Mouse (Mus musculus): ENCODE data around the gene Kcnk7. TPM values are rescaled to one million over a fixed set of nuclear protein-coding genes. Genes with fewer than 3 reads are reported as not detected.
A peak's percentile ranks its signal among the peaks of the same experiment; 100 is the strongest.
"Not testable (repeated sequence)": the region's sequence is repeated elsewhere in the genome, so short reads cannot be mapped to it uniquely, and the experiment has no call there.

The Kcnk7 gene
- total RNA-seq (2021) = not detected
- long read RNA-seq, experiment 1, partial matches to known transcripts = 0 of 13 reads
- long read RNA-seq, experiment 1, other reads (novel, unspliced or antisense) = 13 of 13 reads
- long read RNA-seq, experiment 2, partial matches to known transcripts = 0 of 5 reads
- long read RNA-seq, experiment 2, other reads (novel, unspliced or antisense) = 5 of 5 reads

DNA sequence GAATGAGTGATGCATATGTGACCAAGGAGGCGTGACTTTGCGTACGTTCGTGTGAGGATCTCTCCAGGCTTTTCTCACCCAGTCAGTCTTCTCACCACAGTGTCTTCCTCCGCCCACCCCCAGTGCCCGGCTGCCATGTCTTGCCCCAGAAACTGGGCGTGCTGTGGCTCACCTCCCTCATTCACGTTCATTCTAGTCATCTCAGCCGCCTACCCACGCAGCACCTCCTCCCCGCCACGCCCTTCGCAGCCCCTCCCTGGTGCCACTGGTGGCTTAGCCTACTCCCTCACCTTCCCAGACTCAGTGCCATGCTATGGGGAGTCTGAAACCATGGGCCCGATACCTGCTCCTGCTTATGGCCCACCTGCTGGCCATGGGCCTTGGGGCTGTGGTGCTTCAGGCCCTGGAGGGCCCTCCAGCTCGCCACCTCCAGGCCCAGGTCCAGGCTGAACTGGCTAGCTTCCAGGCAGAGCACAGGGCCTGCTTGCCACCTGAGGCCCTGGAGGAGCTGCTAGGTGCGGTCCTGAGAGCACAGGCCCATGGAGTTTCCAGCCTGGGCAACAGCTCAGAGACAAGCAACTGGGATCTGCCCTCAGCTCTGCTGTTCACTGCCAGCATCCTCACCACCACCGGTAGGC is at the start of gene Kcnk7:
Gene Kcnk7, plus strand, starts transcription at position 205 of the 638 bp plus-strand sequence.
- no peak for DNase-seq

DNA sequence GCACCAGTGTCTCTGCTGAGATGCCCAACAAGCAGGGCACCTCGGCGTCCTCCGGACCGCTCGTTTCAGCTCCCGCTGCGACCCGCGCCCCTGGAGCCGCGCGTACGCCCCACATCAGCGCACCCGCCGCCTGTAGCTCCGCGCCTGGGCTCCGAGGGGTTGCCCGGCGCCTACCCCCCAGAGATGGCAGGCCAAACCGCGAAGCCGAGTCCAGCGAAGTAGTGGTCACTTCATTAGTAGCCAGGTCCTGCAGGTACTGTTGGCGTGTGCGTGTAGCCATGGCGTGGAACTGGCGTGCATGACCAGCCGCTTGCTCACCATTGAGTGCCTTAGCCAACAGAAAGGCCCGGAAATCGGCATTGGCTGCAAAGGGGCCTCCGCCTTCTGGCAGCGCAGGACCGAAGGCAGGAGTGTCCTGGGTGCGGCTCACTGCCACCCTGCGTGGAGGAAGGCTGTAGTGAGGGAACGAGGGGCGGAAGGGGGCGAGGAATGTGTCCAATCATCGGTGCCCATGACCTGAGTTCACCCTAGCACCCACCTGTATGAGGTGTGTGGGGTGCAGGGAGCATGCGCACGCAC is 49.4 kb upstream of the Kcnk7 start:
- DNase-seq = no peak

DNA sequence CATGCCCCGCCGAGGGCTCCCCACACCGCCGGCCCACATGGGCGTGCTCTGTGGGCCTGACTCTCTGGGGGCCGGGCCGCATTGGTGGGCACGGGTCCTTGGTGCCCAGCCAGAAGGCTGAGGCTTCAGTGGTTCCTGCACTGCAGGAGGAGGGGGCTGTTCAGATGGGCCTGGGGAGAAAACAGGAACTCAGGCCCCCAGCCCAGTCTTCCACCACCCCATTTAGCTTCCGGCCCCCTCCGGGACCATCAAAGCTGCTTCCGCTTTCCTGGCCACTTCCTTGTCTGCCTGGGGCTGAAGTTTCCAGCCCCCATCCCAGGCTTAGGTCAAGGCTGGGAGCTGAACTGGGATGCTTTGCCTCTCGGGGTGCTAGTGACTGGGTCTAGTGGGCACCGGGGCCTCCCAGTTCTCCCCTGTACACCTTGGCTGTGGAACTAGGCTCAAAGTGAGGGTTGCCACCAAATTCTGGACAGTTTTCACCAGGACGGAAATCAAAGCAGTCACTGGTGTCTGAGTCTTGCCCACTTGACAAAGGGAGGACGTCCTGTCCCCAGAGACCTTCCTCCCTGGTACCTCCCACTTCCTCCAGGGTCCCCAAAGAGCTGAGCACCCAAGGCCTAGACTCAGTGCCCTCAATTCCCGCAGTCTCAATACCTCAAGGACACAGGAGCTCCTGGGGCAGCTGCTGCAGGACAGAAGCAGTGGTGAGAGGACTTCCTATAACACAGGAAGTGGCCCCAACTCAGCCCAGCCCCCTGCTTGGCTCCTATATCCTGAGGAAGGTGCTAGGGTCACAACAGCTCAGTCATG is 43.0 kb upstream of the Kcnk7 start:
- peak; percentile 53 for DNase-seq

DNA sequence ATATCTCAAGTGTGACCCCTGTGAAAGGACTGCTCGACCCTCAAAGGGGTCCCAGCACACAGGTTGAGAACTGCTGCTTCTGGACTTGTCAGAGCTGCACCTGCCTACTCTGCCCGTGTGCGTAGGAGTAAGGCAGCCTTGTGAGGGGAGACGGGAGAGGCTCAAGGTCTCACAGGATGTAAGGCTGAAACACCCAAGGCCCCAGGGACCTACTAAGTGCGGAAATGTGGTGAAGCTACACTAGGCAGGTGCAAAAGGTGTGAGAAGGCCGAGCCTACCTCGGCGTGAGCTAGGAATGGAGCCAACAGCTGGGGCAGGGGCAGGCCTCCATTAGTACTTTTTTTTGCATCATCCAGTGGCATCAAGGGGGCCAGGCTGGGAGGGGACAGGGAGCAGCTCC is 41.9 kb upstream of the Kcnk7 start:
- DNase-seq = no peak

DNA sequence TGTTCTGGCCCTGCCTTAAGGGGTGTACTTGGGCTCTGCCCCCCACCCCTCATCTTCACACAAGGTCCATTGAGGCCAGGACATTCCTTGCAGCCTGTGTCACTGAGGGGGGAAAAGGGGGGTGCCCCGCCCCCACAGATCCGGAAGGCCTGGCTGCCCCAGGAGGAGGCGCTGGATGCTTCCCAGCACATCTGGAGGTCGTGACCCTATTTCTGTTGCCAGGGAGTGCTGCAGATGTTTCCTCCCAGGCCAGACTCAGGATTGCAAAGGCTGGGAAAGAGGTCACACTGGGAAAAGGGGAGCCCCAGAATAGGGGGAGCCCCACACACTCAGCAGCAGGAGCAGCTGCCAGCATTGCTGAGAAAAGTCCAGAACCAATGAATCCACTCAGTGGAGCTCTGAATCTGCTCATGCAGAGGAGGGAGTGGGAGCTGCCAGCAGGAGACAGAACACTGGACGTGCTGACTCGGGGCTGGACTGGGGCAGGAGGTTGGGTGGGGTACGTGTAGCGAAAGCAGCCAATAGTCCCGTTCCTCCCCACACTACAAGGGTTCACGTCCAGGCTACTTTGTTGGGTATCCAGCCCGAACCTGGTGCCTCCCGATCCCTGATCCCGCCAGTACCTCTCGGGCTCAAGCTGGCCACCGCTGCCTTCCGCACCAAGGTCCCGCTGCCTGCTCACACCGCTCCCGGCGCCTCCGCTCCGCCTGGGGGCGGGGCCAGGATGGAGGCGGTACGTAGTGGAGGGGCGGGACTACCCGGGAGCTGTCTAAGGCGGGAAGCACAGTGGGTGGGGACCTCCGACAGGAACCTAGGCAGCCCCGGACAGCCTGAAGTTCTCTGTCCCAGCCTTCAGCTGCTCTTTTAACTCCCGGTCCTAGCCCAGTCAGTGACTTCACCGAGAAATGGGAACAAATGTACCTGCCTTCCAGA is 40.9 kb upstream of the Kcnk7 start, which contains the start of gene Sipa1:
Gene Sipa1, minus strand, starts transcription at position 727 of the 933 bp plus-strand sequence.
- peak; percentile 94 for DNase-seq

DNA sequence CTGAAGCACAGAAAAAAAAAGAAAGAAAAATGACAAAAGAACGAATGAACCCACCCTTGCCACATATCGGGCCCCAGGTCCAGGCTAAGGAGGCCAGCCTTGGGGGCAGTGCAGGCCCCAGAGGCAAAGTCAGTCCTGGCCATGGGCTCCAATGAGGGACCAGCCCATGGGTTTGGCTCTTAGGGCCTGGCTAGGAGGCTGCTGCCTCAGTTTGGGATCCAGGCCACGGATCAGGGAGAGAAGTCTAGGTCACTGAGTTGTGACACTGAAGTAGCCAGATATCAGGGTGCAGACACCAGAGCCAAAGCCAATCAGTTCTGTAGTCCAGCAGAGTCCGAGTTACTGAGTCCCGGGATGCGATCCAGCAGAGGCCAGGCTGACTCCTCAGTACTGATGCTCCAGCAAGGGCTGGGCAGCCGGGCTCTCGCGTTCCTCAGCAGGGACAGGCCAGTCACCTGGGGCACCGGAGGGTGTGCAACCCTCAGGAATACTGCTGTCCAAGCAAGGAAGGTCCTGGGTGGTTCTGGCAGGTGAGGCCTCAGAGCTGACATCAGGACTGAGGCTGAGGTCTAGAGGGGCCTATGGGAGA is 39.4 kb upstream of the Kcnk7 start:
- no peak for DNase-seq

DNA sequence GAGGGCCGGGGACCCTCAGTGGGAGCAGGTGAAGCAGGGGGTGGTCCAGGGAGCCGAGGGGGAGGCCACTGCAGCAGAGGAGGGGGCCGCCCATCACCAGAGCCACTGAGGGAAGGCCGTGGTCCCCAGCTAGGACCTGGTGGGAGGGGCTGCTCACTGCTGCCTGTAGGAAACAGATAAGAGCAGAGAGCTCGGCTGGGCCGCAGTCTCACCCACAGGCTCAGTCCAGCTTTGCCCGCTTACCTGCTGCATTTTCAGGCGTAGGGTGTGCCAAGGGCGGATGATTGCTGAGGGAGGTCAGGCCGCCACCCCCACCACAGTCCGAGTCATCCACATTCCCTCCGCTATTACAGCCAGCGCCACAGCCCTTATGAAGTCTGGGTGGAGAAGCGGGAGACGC is 38.7 kb upstream of the Kcnk7 start:
- DNase-seq = no peak

DNA sequence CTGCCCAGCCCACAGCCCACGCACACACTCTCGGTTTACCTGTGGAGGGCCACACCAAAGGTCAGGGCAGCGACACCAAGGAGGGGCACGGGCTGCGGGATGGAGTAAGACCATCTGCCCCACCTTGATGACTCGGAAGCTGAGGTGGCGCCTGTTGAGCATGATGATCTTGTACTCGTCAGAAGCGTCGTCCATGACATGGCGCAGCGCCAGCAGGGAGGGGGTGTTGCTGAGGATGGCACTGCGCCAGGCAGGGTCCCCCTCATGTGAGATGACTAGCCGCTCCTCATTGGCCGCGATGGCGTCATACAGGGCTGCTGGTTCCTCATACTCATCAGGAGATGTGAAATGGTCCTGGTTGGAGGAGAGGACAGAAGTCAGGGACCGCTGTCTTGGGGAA is 37.8 kb upstream of the Kcnk7 start:
- DNase-seq = no peak

DNA sequence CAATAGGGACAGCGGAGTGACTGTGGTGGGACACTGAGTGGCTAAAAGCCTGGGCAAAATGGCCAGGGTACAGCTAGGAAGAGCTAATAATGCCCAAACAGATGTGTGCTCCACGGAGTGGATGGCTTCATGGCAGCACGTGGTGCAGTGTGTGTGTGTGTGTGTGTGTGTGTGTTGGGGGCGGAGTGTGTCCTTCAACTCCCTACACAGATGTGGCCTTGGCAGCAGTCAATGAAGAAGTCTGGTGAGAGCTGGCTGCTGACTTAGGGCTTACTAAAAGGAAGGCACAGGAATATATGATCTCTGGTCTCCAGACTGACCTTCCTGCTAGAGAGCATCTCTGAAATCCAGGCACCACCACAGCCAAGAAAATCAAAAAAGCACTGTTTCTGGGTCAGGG is 35.8 kb upstream of the Kcnk7 start:
- DNase-seq = no peak

DNA sequence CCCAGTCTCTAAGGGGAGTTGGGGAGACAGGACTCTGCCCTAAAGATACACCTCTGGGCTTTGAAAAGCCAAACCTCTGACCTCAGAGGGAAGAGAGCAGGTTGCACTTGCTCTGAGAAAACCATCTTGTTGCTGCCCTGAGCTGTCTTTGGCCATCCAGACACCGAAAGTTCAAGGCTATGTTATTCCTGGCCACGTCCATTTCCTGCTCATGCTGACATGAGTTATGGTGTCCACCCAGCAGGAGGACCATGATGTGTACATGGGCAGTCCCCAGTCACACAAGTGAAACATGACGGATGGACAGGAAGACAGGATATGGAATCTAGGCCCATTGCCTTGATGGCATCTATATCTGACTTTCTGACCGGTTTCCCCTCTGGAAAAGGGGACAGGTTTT is 23.7 kb upstream of the Kcnk7 start:
- DNase-seq = no peak

DNA sequence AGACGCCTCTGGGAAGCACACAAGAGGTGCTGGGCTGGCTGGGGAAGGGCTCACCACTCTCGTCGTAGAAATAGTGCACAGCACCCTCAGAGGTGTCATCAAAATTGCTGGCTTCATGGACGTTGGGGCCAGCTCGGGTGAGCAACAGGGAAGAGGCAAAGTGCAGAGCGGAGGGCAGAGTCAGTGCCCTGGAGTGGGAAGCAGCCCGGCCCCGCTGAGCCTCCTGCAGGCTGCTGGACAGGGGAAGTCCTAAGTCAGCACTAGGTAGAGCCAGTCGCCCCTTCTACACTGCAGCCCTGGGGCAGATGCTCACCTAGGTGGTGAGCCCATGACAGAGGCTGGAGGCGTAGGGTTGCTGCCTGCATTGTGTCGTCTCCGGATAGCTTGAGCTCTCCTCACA is 19.9 kb upstream of the Kcnk7 start:
- no peak for DNase-seq

DNA sequence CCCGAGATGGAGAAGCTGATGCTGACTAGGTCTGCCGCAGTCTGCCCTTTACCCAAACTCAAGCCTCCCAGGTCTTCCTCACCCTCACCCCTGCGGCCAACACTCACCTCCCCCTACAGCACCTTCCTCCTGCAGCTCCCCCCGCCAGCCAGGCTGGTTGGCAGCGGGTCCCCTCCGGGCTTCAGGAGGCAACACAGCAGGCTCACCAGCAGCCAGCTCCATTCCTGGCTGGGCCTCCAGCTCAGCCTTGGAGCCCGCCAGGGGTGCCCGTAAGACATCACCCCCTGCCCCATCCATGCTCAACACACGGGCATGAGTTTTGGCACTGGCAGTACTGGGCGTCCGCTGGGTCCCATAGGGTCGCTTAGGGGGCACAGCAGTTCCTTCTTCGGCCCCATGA is 19.2 kb upstream of the Kcnk7 start:
- DNase-seq = no peak

DNA sequence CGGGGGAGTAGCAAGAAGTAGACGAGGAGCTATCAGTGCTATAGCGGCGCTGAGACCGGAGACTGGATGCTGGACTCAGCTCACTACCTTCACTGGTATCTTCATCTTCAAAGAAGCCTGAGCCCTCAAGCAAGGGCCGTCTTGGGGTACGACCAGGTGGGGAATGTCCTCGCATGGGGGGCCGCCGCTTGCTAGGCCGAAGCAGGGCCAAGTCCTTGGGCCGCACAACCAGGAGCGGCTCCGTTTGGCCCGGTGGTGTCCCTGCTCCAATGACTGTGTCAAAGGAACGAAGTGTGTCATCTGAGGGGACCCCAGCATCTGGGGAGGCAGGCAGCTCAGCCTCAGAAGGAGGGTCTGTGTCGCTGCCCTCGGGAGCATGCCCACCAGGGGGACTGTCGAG is 18.7 kb upstream of the Kcnk7 start:
- DNase-seq = no peak

DNA sequence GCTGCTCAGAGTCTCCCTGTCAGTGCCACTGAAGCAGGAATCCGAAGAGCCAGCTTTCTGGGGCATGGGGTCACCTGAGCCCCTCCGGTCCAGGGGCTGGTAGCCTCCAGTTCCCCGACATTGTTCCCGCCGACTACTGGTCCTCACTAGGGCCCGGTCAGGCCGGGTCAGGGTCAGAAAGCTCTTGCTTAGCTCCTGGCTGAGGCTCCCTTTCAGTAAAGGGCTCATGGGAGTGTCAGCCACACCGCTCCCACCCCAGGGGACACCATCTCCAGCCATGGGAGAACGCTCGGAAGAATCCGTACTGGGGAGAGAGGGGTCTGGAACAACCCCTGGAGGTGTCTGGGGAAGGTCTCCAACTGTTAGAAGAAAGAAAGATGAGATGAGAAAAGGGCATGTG is 18.3 kb upstream of the Kcnk7 start:
- DNase-seq = no peak

DNA sequence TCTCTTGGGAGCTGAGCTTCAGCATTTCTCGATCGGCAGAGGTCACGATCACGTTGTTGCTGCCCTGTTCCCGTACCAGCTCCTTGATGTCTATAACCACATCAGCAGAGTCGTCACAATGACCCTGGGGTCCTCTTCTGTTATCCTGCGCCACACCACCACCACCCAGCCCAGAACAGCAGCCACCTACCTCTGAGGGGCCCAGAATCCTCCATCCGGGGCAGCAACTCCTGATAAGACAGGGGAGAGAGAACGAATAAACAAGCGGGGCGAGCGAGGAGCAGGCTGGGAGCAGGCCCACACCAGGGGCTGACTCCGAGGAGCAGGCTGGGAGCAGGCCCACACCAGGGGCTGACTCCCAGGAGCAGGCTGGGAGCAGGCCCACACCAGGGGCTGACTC is 17.7 kb upstream of the Kcnk7 start:
- no peak for DNase-seq

DNA sequence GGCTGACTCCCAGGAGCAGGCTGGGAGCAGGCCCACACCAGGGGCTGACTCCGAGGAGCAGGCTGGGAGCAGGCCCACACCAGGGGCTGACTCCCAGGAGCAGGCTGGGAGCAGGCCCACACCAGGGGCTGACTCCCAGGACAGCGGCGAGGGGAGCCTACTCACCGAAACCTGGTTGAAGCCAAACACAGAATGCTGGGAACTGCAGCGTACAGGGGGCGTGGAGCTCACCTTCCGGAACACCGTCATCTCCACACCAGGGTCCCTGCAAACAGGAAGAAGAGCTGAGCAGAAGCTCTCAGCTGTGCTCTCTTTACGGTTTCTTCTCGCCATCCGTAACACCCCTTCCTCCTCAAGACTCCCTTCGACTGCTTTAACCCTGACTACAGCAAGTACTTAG is 17.2 kb upstream of the Kcnk7 start:
- DNase-seq = not testable (repeated sequence)

DNA sequence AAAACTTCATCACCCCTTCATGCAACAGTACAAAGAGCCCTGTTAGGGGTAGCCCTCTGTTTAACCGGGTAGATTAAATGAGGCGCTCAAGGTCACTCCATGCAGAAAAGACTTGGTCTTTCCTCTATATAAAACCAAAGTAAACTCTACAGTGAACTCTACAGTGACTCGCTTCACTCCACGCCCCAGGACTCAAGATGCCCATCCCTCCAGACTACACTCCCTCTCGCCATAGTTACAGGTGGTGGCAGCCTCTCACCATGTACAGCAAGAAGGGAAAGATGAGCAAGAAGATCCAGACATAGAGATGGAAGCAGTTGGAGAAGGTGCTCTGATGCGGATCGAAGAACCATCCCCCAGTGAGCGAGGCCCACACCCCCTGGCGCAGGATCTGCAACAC is 16.4 kb upstream of the Kcnk7 start:
- no peak for DNase-seq

DNA sequence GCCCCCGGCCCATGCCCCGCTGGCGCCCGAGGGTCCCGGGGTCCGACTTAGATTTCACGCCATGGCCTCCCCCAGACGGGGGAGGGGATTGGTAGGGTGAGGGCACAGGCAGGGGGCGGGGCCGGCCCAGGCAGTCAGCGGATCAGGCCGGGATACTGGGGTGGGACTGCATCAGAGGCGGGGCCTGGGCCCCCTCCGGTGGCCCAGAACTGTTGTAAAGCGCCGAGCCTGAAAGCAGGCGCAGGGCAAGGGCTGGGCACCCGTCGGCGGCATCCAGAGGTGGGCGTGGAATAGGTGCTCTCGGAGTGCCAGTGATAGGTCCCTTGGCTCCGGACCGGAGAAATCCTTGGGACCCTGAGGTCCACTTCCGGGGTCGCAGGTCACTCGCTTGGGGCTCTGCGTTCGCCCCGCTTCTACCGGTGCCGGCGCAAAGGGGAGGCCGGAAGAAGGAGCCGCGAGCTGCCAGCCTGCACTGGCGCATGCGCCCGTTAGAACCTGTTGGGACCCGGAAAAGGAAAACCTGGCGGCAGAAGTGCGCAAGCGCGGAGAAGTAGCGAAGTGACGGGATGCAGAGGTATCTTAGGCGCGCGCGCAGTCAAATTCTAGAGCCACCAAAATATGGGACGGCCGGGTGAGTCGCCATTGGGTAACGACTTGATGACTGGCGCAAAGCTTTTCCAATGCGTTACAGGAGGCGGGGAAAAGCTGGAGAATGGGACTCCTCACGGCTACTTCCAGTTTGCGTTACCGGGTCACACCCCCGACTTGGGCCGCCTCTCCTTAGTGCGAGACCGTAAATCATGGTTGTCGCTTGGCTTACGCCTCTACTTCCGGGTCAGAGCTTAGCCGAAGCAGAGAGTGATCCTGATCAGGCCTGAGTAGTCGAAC is 15.7 kb upstream of the Kcnk7 start, which contains the start of the genes Map3k11 and Pcnx3:
Gene Map3k11, plus strand, starts transcription at position 543 of the 888 bp plus-strand sequence.
Gene Pcnx3, minus strand, starts transcription at position 709 of the 888 bp plus-strand sequence.
- peak; percentile 98 for DNase-seq

DNA sequence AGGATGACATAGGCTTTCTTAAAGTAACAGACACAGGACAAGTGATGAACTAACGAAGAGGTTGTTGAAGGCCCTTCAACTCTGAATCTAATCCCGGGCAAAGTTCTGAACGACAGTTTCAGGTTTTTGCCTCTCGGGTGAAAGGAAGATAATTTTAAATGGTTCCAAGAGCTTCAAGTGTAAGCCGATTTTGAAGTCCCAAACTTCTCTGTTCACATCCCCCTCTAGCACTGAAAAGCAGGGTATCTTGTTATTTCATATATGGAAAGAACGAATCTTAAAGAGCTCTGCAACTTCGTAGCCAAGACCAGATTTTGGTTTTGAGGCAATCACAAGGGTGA is 15.1 kb upstream of the Kcnk7 start:
- DNase-seq = no peak

DNA sequence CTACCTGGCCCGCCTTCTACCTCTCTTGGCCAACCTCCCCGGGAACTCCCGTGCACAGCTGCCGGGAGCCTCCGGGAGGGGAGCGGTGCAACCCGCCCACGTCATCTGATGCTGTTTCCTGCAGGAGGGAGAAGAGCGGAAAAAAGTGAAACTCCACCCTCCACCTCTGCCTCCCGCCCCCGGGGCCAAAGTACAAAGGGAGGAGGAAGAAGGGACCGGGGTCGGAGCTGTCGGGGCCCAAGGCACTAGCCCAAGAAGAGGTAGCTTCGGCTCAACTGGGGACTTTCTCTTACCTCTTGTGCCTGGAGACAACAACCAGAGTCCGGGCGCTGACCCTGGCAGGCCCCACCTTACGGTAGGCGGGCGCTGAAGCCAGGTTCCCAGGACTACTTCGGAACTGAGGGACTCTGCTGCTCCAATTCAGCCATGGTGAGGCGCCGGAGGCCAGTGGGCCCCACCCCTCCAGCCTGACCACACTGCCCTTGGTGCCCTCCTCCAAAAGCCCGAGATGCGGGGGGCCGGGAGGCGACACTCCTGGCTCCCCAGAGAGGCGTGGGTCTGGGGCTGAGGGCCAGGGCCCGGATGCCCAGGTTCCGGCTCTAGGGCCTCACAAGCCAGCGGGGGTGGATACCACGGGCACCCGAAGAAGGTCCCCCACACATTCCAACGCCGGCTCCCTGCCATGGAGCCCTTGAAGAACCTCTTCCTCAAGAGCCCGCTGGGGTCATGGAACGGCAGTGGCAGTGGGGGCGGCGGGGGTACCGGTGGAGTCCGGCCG is 14.4 kb upstream of the Kcnk7 start:
- peak; percentile 88 for DNase-seq
